Mouse (Mus musculus): Measurements from ENCODE around the gene Marc1. TPM values are rescaled to one million over a fixed set of nuclear protein-coding genes. Genes with fewer than 3 reads are reported as not detected.

Gene Marc1
- polyA plus RNA-seq, 1 experiment from 2014 or later: not detected

- Histone ChIP-seq H3K36me3 (ENCODE audit: control insufficient read depth, insufficient read depth, low read length) (no peaks in the 10 kb centered on the region), H3K4me2 (ENCODE audit: low read depth, severe bottlenecking) (no peak overlapping the region), H3K27me3 (ENCODE audit: control insufficient read depth, insufficient read depth, low read length) (no peaks in the 10 kb centered on the region), H3K27ac (replicated peaks; ENCODE audit: low read depth, low read length) (no peak overlapping the region), H3K9me3 (ENCODE audit: control insufficient read depth, low read length) (no peaks in the 10 kb centered on the region), H3K4me1 (ENCODE audit: control insufficient read depth, insufficient read depth, low read length) (no peaks in the 10 kb centered on the region), H3K4me3 (ENCODE audit: low read depth, low read length) (no peak overlapping the region), H3K9ac (ENCODE audit: low read length) (no peak overlapping the region)
- DNase-seq (ENCODE audit: low spot score) (no peak), ATAC-seq (ENCODE audit: insufficient number of reproducible peaks, low FRiP score, low TSS enrichment, low read depth) (no peak)
- WGBS: 66% methylated on average over 5 of the region's 5 CpGs
Observed at GRCm38 (mm10) chr1:184762941-184763340, 48.2 kb downstream of the Marc1 start.

GRCm38 (mm10) chr1:184761988-184762387, 49.1 kb downstream of the Marc1 start:
- Histone ChIP-seq H3K4me1 (ENCODE audit: control insufficient read depth, insufficient read depth, low read length) (no peaks in the 10 kb centered on the region), H3K9ac (ENCODE audit: low read length) (no peak overlapping the region), H3K9me3 (ENCODE audit: control insufficient read depth, low read length) (no peaks in the 10 kb centered on the region), H3K36me3 (ENCODE audit: control insufficient read depth, insufficient read depth, low read length) (no peaks in the 10 kb centered on the region), H3K27ac (replicated peaks; ENCODE audit: low read depth, low read length) (no peak overlapping the region), H3K27me3 (ENCODE audit: control insufficient read depth, insufficient read depth, low read length) (no peaks in the 10 kb centered on the region), H3K4me2 (ENCODE audit: low read depth, severe bottlenecking) (no peak overlapping the region), H3K4me3 (ENCODE audit: low read depth, low read length) (no peak overlapping the region)
- whole genome bisulfite sequencing: 75% methylated on average over 4 of the region's 4 CpGs
- DNase-seq (ENCODE audit: low spot score) (no peak), ATAC-seq (ENCODE audit: insufficient number of reproducible peaks, low FRiP score, low TSS enrichment, low read depth) (no peak)

- no peak overlapping the region for H3K4me2 ChIP-seq (ENCODE audit: low read depth, severe bottlenecking)
- no peak overlapping the region for H3K27ac ChIP-seq (replicated peaks; ENCODE audit: low read depth, low read length)
- no peak overlapping the region for H3K4me3 ChIP-seq (ENCODE audit: low read depth, low read length)
- no peak overlapping the region for H3K9ac ChIP-seq (ENCODE audit: low read length)
- no peaks in the 10 kb centered on the region for H3K9me3 ChIP-seq (ENCODE audit: control insufficient read depth, low read length)
- no peak for DNase-seq (ENCODE audit: low spot score)
- no peak for ATAC-seq (ENCODE audit: insufficient number of reproducible peaks, low FRiP score, low TSS enrichment, low read depth)
- 90% methylated on average over 5 of the region's 5 CpGs for WGBS
- H3K27me3 ChIP-seq (ENCODE audit: control insufficient read depth, insufficient read depth, low read length): no peaks in the 10 kb centered on the region
- no peaks in the 10 kb centered on the region for H3K4me1 ChIP-seq (ENCODE audit: control insufficient read depth, insufficient read depth, low read length)
- H3K36me3 ChIP-seq (ENCODE audit: control insufficient read depth, insufficient read depth, low read length): no peaks in the 10 kb centered on the region
Observed at GRCm38 (mm10) chr1:184752671-184753070, 58.4 kb downstream of the Marc1 start.

- no peak for ATAC-seq (ENCODE audit: insufficient number of reproducible peaks, low FRiP score, low TSS enrichment, low read depth)
- Histone ChIP-seq H3K27ac (replicated peaks; ENCODE audit: low read depth, low read length) (no peak overlapping the region), H3K4me2 (ENCODE audit: low read depth, severe bottlenecking) (no peak overlapping the region), H3K4me1 (ENCODE audit: control insufficient read depth, insufficient read depth, low read length) (no peaks in the 10 kb centered on the region), H3K9ac (ENCODE audit: low read length) (no peak overlapping the region), H3K9me3 (ENCODE audit: control insufficient read depth, low read length) (no peaks in the 10 kb centered on the region), H3K27me3 (ENCODE audit: control insufficient read depth, insufficient read depth, low read length) (no peaks in the 10 kb centered on the region), H3K4me3 (ENCODE audit: low read depth, low read length) (no peak overlapping the region), H3K36me3 (ENCODE audit: control insufficient read depth, insufficient read depth, low read length) (no peaks in the 10 kb centered on the region)
- 84% methylated on average over 11 of the region's 11 CpGs for WGBS
- no peak for DNase-seq (ENCODE audit: low spot score)
Observed at GRCm38 (mm10) chr1:184750114-184750664, 60.9 kb downstream of the Marc1 start.

- H3K4me3 ChIP-seq (ENCODE audit: low read depth, low read length): no peak overlapping the region
- H3K36me3 ChIP-seq (ENCODE audit: control insufficient read depth, insufficient read depth, low read length): no peaks in the 10 kb centered on the region
- H3K9me3 ChIP-seq (ENCODE audit: control insufficient read depth, low read length): no peaks in the 10 kb centered on the region
- 84% methylated on average over 14 of the region's 14 CpGs for WGBS
- no peak for ATAC-seq (ENCODE audit: insufficient number of reproducible peaks, low FRiP score, low TSS enrichment, low read depth)
- H3K4me1 ChIP-seq (ENCODE audit: control insufficient read depth, insufficient read depth, low read length): no peaks in the 10 kb centered on the region
- no peaks in the 10 kb centered on the region for H3K27me3 ChIP-seq (ENCODE audit: control insufficient read depth, insufficient read depth, low read length)
- no peak overlapping the region for H3K27ac ChIP-seq (replicated peaks; ENCODE audit: low read depth, low read length)
- no peak overlapping the region for H3K4me2 ChIP-seq (ENCODE audit: low read depth, severe bottlenecking)
- DNase-seq (ENCODE audit: low spot score): no peak
- H3K9ac ChIP-seq (ENCODE audit: low read length): no peak overlapping the region
Observed at GRCm38 (mm10) chr1:184748692-184749152, 62.4 kb downstream of the Marc1 start.

- H3K36me3 ChIP-seq (ENCODE audit: control insufficient read depth, insufficient read depth, low read length): no peaks in the 10 kb centered on the region
- no peak overlapping the region for H3K9ac ChIP-seq (ENCODE audit: low read length)
- H3K9me3 ChIP-seq (ENCODE audit: control insufficient read depth, low read length): no peaks in the 10 kb centered on the region
- 7% methylated on average over 13 of the region's 14 CpGs for WGBS
- H3K27me3 ChIP-seq (ENCODE audit: control insufficient read depth, insufficient read depth, low read length): peaks cover 42% of the 10 kb centered on the region
- ATAC-seq (ENCODE audit: insufficient number of reproducible peaks, low FRiP score, low TSS enrichment, low read depth) (no peak), DNase-seq (ENCODE audit: low spot score) (peak; percentile 70)
- no peaks in the 10 kb centered on the region for H3K4me1 ChIP-seq (ENCODE audit: control insufficient read depth, insufficient read depth, low read length)
- H3K4me3 ChIP-seq (ENCODE audit: low read depth, low read length): no peak overlapping the region
- H3K27ac ChIP-seq (replicated peaks; ENCODE audit: low read depth, low read length): no peak overlapping the region
- H3K4me2 ChIP-seq (ENCODE audit: low read depth, severe bottlenecking): no peak overlapping the region
Observed at GRCm38 (mm10) chr1:184737876-184738479, 73.1 kb downstream of the Marc1 start.

GRCm38 (mm10) chr1:184737228-184737627, 73.9 kb downstream of the Marc1 start:
- H3K36me3 ChIP-seq (ENCODE audit: control insufficient read depth, insufficient read depth, low read length): no peaks in the 10 kb centered on the region
- DNase-seq (ENCODE audit: low spot score) (no peak), ATAC-seq (ENCODE audit: insufficient number of reproducible peaks, low FRiP score, low TSS enrichment, low read depth) (no peak)
- no peak overlapping the region for H3K4me3 ChIP-seq (ENCODE audit: low read depth, low read length)
- 28% methylated on average over 2 of the region's 2 CpGs for WGBS
- H3K9me3 ChIP-seq (ENCODE audit: control insufficient read depth, low read length): no peaks in the 10 kb centered on the region
- no peak overlapping the region for H3K27ac ChIP-seq (replicated peaks; ENCODE audit: low read depth, low read length)
- H3K4me2 ChIP-seq (ENCODE audit: low read depth, severe bottlenecking): no peak overlapping the region
- no peaks in the 10 kb centered on the region for H3K4me1 ChIP-seq (ENCODE audit: control insufficient read depth, insufficient read depth, low read length)
- H3K27me3 ChIP-seq (ENCODE audit: control insufficient read depth, insufficient read depth, low read length): peaks cover 46% of the 10 kb centered on the region
- H3K9ac ChIP-seq (ENCODE audit: low read length): no peak overlapping the region
